9 mouse cellular contexts compared by ENCODE assay signal in genomic region chr19:6240725-6241124, GRCm38 (mm10). TPM values are rescaled to one million over a fixed set of nuclear protein-coding genes. Genes with fewer than 3 reads are reported as not detected.
DNase-seq lines count a peak whose midpoint lies in the region; ATAC-seq and TF ChIP-seq lines count a peak whose summit lies in the region.
"Had no signal": no experiment of that assay in that cellular context is flagged by ENCODE, and none has a peak within 500 bp of the region (broad histone marks: within the 10 kb centered on the region; RNA-seq: fewer than 3 reads in every experiment).

No protein-coding gene starts in this region.

- peak overlapping the region; percentile 98 for H3K4me3 ChIP-seq in left cerebral cortex, adult 2 months
- peak overlapping the region; percentile 83 for H3K4me3 ChIP-seq in embryonic facial prominence, embryonic 14.5 days (ENCODE audit: low read depth, low read length)
- no peak overlapping the region for H3K4me3 ChIP-seq in intestine, postnatal 0 days (ENCODE audit: low read depth, low read length)
- no peak overlapping the region for H3K4me3 ChIP-seq in small intestine, adult 2 months (ENCODE audit: low read depth, low read length)

- peak overlapping the region; percentile 38 for H3K4me2 ChIP-seq in embryonic facial prominence, embryonic 14.5 days (ENCODE audit: low read depth, low read length)
- peak overlapping the region; percentile 88; the same call in 1 of the 2 replicates for H3K4me2 ChIP-seq in intestine, postnatal 0 days (replicated peaks; ENCODE audit: low read depth)

- peaks cover 5% of the 10 kb centered on the region; the same call in 1 of the 2 replicates for H3K4me1 ChIP-seq in embryonic facial prominence, embryonic 14.5 days (ENCODE audit: control insufficient read depth, insufficient read depth, low read length)
- peaks cover 2% of the 10 kb centered on the region; the same call in 1 of the 2 replicates for H3K4me1 ChIP-seq in intestine, postnatal 0 days (replicated peaks; ENCODE audit: control insufficient read depth, insufficient read depth, low read length)
- peaks cover 13% of the 10 kb centered on the region for H3K4me1 ChIP-seq in small intestine, adult 2 months (ENCODE audit: control insufficient read depth, insufficient read depth, insufficient read length, low read length)

- WGBS in embryonic facial prominence, embryonic 14.5 days, result 37% methylated on average over 5 of the region's 5 CpGs
- WGBS in intestine, postnatal 0 days, result 21% methylated on average over 5 of the region's 5 CpGs
- WGBS in small intestine, adult 2 months, result 31% methylated on average over 5 of the region's 5 CpGs

- DNase-seq in left cerebral cortex, adult 2 months (ENCODE audit: extremely low spot score in 1 of 2, low spot score in 2 of 2), result no peak
- DNase-seq in left cerebral cortex, postnatal 14 days (ENCODE audit: low spot score in 2 of 2), result no peak
- no peak for DNase-seq in embryonic facial prominence, embryonic 14.5 days (ENCODE audit: low spot score)
- DNase-seq in frontal cortex, adult 2 months (ENCODE audit: extremely low spot score in 1 of 2, low spot score in 1 of 2), result no peak
- DNase-seq in left cerebral cortex, adult 9 months (ENCODE audit: low spot score in 2 of 2), result no peak

- H3K27ac ChIP-seq in left cerebral cortex, adult 2 months, result peak overlapping the region; percentile 18; the same call in 1 of the 2 replicates
- H3K27ac ChIP-seq in embryonic facial prominence, embryonic 14.5 days (replicated peaks; ENCODE audit: low read depth, low read length), result peak overlapping the region; percentile 30; the same call in 1 of the 2 replicates
- no peak overlapping the region for H3K27ac ChIP-seq in intestine, postnatal 0 days (ENCODE audit: low read depth, low read length)
- H3K27ac ChIP-seq in small intestine, adult 2 months (ENCODE audit: insufficient read depth, low read depth, low read length), result 0 out of 2 replicates have a peak overlapping the region, but pooled peaks have one; percentile 16

- no peak for ATAC-seq in embryonic facial prominence, embryonic 14.5 days (ENCODE audit: low read depth)
- no peak for ATAC-seq in intestine, postnatal 0 days

- no peak for TF ChIP-seq POLR2A in small intestine, adult 2 months (IDR thresholded peaks at IDR 0.05; ENCODE audit: low read depth, low read length)

- H3K9me3 ChIP-seq in embryonic facial prominence, embryonic 14.5 days (ENCODE audit: control insufficient read depth, low read length), result no peaks in the 10 kb centered on the region
- no peaks in the 10 kb centered on the region for H3K9me3 ChIP-seq in intestine, postnatal 0 days (ENCODE audit: control insufficient read depth)

- H3K36me3 ChIP-seq in embryonic facial prominence, embryonic 14.5 days (ENCODE audit: control insufficient read depth, insufficient read depth, low read length), result peaks cover 15% of the 10 kb centered on the region; the same call in 1 of the 2 replicates
- peaks cover 15% of the 10 kb centered on the region; the same call in 1 of the 2 replicates for H3K36me3 ChIP-seq in intestine, postnatal 0 days (ENCODE audit: control insufficient read depth, insufficient read depth)
- H3K36me3 ChIP-seq in small intestine, adult 2 months (ENCODE audit: control insufficient read depth, insufficient read depth, low read length), result peaks cover 11% of the 10 kb centered on the region

- H3K9ac ChIP-seq in embryonic facial prominence, embryonic 14.5 days (ENCODE audit: low read depth, low read length), result no peak overlapping the region
- no peak overlapping the region for H3K9ac ChIP-seq in intestine, postnatal 0 days (ENCODE audit: low read depth, low read length)

- H3K27me3 ChIP-seq in embryonic facial prominence, embryonic 14.5 days (replicated peaks; ENCODE audit: control insufficient read depth, insufficient read depth, low read length), result no peaks in the 10 kb centered on the region
- no peaks in the 10 kb centered on the region for H3K27me3 ChIP-seq in intestine, postnatal 0 days (replicated peaks; ENCODE audit: control insufficient read depth, insufficient read depth, low read length)
- no peaks in the 10 kb centered on the region for H3K27me3 ChIP-seq in small intestine, adult 2 months (ENCODE audit: control insufficient read depth, insufficient read depth, low read length)

- intact Hi-C loops in left cerebral cortex, adult 2 months (cut with DNase I), result loop anchor here (2.0 kb wide), 1 partner anchor 36 kb away; the partner anchor contains the start of gene Ehd1
- intact Hi-C loops in left cerebral cortex, postnatal 14 days (cut with DNase I), result no loop called here

- TF ChIP-seq CTCF in left cerebral cortex, adult 2 months (IDR thresholded peaks at IDR 0.05), result no peak
- no peak for TF ChIP-seq CTCF in intestine, postnatal 0 days (IDR thresholded peaks at IDR 0.05; ENCODE audit: low read depth)
- no peak for TF ChIP-seq CTCF in small intestine, adult 2 months (IDR thresholded peaks at IDR 0.05; ENCODE audit: extremely low read depth, insufficient read length, insufficient replicate concordance, low read depth, low read length)

RNA-seq across cellular contexts. Expression of gene Atg2a, which starts 0.7 kb away (rescaled TPM):
- total RNA-seq in left cerebral cortex, adult 2 months (2021), result 10 to 100 TPM; 37.4 to 40.1 TPM
- total RNA-seq in left cerebral cortex, postnatal 14 days (2021), result 10 to 100 TPM; 37.8 to 38.5 TPM
- polyA plus RNA-seq in embryonic facial prominence, embryonic 14.5 days (2014; fragmentation: Nextera tagmentation; extraction: Ambion mirVana), result 10.6 and 11.1 TPM in 2 replicates
- 3.6 and 4.0 TPM in 2 replicates for polyA plus RNA-seq in intestine, postnatal 0 days (2015; fragmentation: Nextera tagmentation; extraction: Ambion mirVana)
- 37.0 and 68.8 TPM in 2 replicates for polyA plus RNA-seq in small intestine, adult 2 months (2012; rRNA removed)
- 29.3 and 31.2 TPM in 2 replicates for polyA plus RNA-seq in frontal cortex, adult 2 months (2012; rRNA removed)

RNA-seq across cellular contexts. Expression of gene Ppp2r5b, which starts 5.1 kb away (rescaled TPM):
- 100 to 1,000 TPM; 149 to 158 TPM for total RNA-seq in left cerebral cortex, adult 2 months (2021)
- 100 to 1,000 TPM; 187 to 194 TPM for total RNA-seq in left cerebral cortex, postnatal 14 days (2021)
- polyA plus RNA-seq in embryonic facial prominence, embryonic 14.5 days (2014; fragmentation: Nextera tagmentation; extraction: Ambion mirVana), result 35.1 and 36.5 TPM in 2 replicates
- polyA plus RNA-seq in intestine, postnatal 0 days (2015; fragmentation: Nextera tagmentation; extraction: Ambion mirVana), result 15.2 and 17.1 TPM in 2 replicates
- polyA plus RNA-seq in small intestine, adult 2 months (2012; rRNA removed), result 64.2 and 112 TPM in 2 replicates
- 137 and 141 TPM in 2 replicates for polyA plus RNA-seq in frontal cortex, adult 2 months (2012; rRNA removed)

RNA-seq across cellular contexts. Expression of gene Gpha2, which starts 14.5 kb away (rescaled TPM):
- not detected for total RNA-seq in left cerebral cortex, adult 2 months (2021)
- not detected for total RNA-seq in left cerebral cortex, postnatal 14 days (2021)
- polyA plus RNA-seq in embryonic facial prominence, embryonic 14.5 days (2014; fragmentation: Nextera tagmentation; extraction: Ambion mirVana), result 3.3 and 4.1 TPM in 2 replicates
- polyA plus RNA-seq in intestine, postnatal 0 days (2015; fragmentation: Nextera tagmentation; extraction: Ambion mirVana), result 0.26 and 0.34 TPM in 2 replicates
- polyA plus RNA-seq in small intestine, adult 2 months (2012; rRNA removed), result 0.74 TPM in 1 of 2 replicates, not detected in the other
- not detected in 2 replicates for polyA plus RNA-seq in frontal cortex, adult 2 months (2012; rRNA removed)
- total RNA-seq: gastrocnemius, adult 18-20 months; megakaryocyte-erythroid progenitor cell, adult 5-6 weeks had no signal

RNA-seq across cellular contexts. Expression of gene Ehd1, which starts 35.8 kb away (rescaled TPM):
- 10 to 100 TPM; 36.4 to 43.5 TPM for total RNA-seq in left cerebral cortex, adult 2 months (2021)
- 10 to 100 TPM; 44.2 to 51.7 TPM for total RNA-seq in left cerebral cortex, postnatal 14 days (2021)
- 68.4 and 68.6 TPM in 2 replicates for polyA plus RNA-seq in embryonic facial prominence, embryonic 14.5 days (2014; fragmentation: Nextera tagmentation; extraction: Ambion mirVana)
- polyA plus RNA-seq in intestine, postnatal 0 days (2015; fragmentation: Nextera tagmentation; extraction: Ambion mirVana), result 177 and 201 TPM in 2 replicates
- polyA plus RNA-seq in small intestine, adult 2 months (2012; rRNA removed), result 315 and 714 TPM in 2 replicates
- 48.4 and 49.3 TPM in 2 replicates for polyA plus RNA-seq in frontal cortex, adult 2 months (2012; rRNA removed)

RNA-seq across cellular contexts. Expression of gene Majin, which starts 56.5 kb away (rescaled TPM):
- total RNA-seq in left cerebral cortex, adult 2 months (2021), result not detected
- total RNA-seq in left cerebral cortex, postnatal 14 days (2021), result under 1 TPM; 0.27 to 0.40 TPM
- not detected in 2 replicates for polyA plus RNA-seq in embryonic facial prominence, embryonic 14.5 days (2014; fragmentation: Nextera tagmentation; extraction: Ambion mirVana)
- polyA plus RNA-seq in intestine, postnatal 0 days (2015; fragmentation: Nextera tagmentation; extraction: Ambion mirVana), result 0.20 TPM in 1 of 2 replicates, not detected in the other
- polyA plus RNA-seq in small intestine, adult 2 months (2012; rRNA removed), result 0.17 and 1.7 TPM in 2 replicates
- 0.14 TPM in 1 of 2 replicates, not detected in the other for polyA plus RNA-seq in frontal cortex, adult 2 months (2012; rRNA removed)
- total RNA-seq: gastrocnemius, adult 18-20 months; megakaryocyte-erythroid progenitor cell, adult 5-6 weeks had no signal

Comparison
In these comparisons a context has a peak if more than half of its experiments do, and no peak if none do; other contexts are left out.
1. H3K4me3 ChIP-seq: peak in left cerebral cortex, adult 2 months (single experiment) and embryonic facial prominence, embryonic 14.5 days (single experiment); none in intestine, postnatal 0 days (single experiment) and small intestine, adult 2 months (single experiment).